ENCODE assay signal across 8 mouse cellular contexts in genomic region chr6:101307964-101308531, GRCm38 (mm10).
DNase-seq lines count a peak whose midpoint lies in the region; ATAC-seq and TF ChIP-seq lines count a peak whose summit lies in the region.

No protein-coding gene starts in this region.

- WGBS in embryonic facial prominence, embryonic 15.5 days = 56% methylated on average over 11 of the region's 11 CpGs
- 18% methylated on average over 11 of the region's 11 CpGs for WGBS in hindbrain, embryonic 11.5 days
- 72% methylated on average over 11 of the region's 11 CpGs for WGBS in liver, postnatal 0 days (ENCODE audit: insufficient replicate concordance)

- H3K4me1 ChIP-seq in embryonic facial prominence, embryonic 15.5 days = peaks cover 60% of the 10 kb centered on the region
- H3K4me1 ChIP-seq in hindbrain, embryonic 11.5 days (replicated peaks; ENCODE audit: control insufficient read depth, insufficient read depth, low read length) = 0 out of 2 replicates have a peak, but pooled peaks cover 3% of the 10 kb centered on the region
- H3K4me1 ChIP-seq in liver, postnatal 0 days (ENCODE audit: insufficient read depth) = no peaks in the 10 kb centered on the region

- no peak overlapping the region for H3K9ac ChIP-seq in embryonic facial prominence, embryonic 15.5 days
- no peak overlapping the region for H3K9ac ChIP-seq in hindbrain, embryonic 11.5 days (ENCODE audit: low read depth, low read length)
- no peak overlapping the region for H3K9ac ChIP-seq in liver, postnatal 0 days (replicated peaks)

- ATAC-seq in embryonic facial prominence, embryonic 15.5 days (ENCODE audit: insufficient number of reproducible peaks, low FRiP score, low TSS enrichment, low read depth) = no peak
- peak; percentile 88 for ATAC-seq in hindbrain, embryonic 11.5 days (ENCODE audit: low FRiP score)
- no peak for ATAC-seq in liver, postnatal 0 days

- intact Hi-C loops in left cerebral cortex, postnatal 25 days (cut with DNase I) = no loop called here

- no peak for TF ChIP-seq CTCF in liver, postnatal 0 days (IDR thresholded peaks at IDR 0.05; ENCODE audit: low read depth)

- H3K27ac ChIP-seq in embryonic facial prominence, embryonic 15.5 days (replicated peaks) = peak overlapping the region; percentile 63
- H3K27ac ChIP-seq in hindbrain, embryonic 11.5 days (ENCODE audit: low read depth, low read length) = no peak overlapping the region
- H3K27ac ChIP-seq in liver, postnatal 0 days (ENCODE audit: low read depth) = no peak overlapping the region

- H3K36me3 ChIP-seq in embryonic facial prominence, embryonic 15.5 days = 0 out of 2 replicates have a peak, but pooled peaks cover 4% of the 10 kb centered on the region
- no peaks in the 10 kb centered on the region for H3K36me3 ChIP-seq in hindbrain, embryonic 11.5 days (ENCODE audit: control insufficient read depth, insufficient read depth, low read length)
- H3K36me3 ChIP-seq in liver, postnatal 0 days (replicated peaks; ENCODE audit: insufficient read depth, low read length) = no peaks in the 10 kb centered on the region

- H3K9me3 ChIP-seq in embryonic facial prominence, embryonic 15.5 days (replicated peaks) = no peaks in the 10 kb centered on the region
- H3K9me3 ChIP-seq in hindbrain, embryonic 11.5 days (ENCODE audit: control insufficient read depth, low read length) = no peaks in the 10 kb centered on the region
- H3K9me3 ChIP-seq in liver, postnatal 0 days (ENCODE audit: low read length) = no peaks in the 10 kb centered on the region

- no peak overlapping the region for H3K4me2 ChIP-seq in embryonic facial prominence, embryonic 15.5 days (replicated peaks)
- H3K4me2 ChIP-seq in hindbrain, embryonic 11.5 days (replicated peaks; ENCODE audit: low read depth, low read length) = no peak overlapping the region
- no peak overlapping the region for H3K4me2 ChIP-seq in liver, postnatal 0 days (ENCODE audit: low read depth, low read length)

- no peaks in the 10 kb centered on the region for H3K27me3 ChIP-seq in embryonic facial prominence, embryonic 15.5 days
- peaks cover 2% of the 10 kb centered on the region; the same call in 1 of the 2 replicates for H3K27me3 ChIP-seq in hindbrain, embryonic 11.5 days (ENCODE audit: control insufficient read depth, insufficient read depth, low read length)
- no peaks in the 10 kb centered on the region for H3K27me3 ChIP-seq in liver, postnatal 0 days (ENCODE audit: insufficient read depth, low read length)

- DNase-seq in cerebellum, postnatal 14 days = peak; percentile 15 to 29
- DNase-seq in hindbrain, embryonic 11.5 days (ENCODE audit: low spot score) = peak; percentile 55
- peak; percentile 59 to 84 for DNase-seq in left cerebral cortex, postnatal 25 days (ENCODE audit: low spot score in 2 of 2)
- peak; percentile 35 for DNase-seq in right cerebral cortex, postnatal 14 days
- no peak for DNase-seq in urinary bladder, postnatal 10 days (ENCODE audit: low spot score)
- DNase-seq in spleen, adult 12 weeks (ENCODE audit: low spot score) = no peak
- no peak for DNase-seq in liver, postnatal 0 days

- no peak overlapping the region for H3K4me3 ChIP-seq in embryonic facial prominence, embryonic 15.5 days (replicated peaks)
- H3K4me3 ChIP-seq in hindbrain, embryonic 11.5 days (ENCODE audit: low read depth, low read length) = no peak overlapping the region
- H3K4me3 ChIP-seq in liver, postnatal 0 days (ENCODE audit: low read depth, low read length) = no peak overlapping the region

- TF ChIP-seq EP300 in liver, postnatal 0 days (IDR thresholded peaks at IDR 0.05; ENCODE audit: low read depth) = no peak

Comparison
In these comparisons a context has a peak if more than half of its experiments do, and no peak if none do; other contexts are left out.
1. DNase-seq: peak in cerebellum, postnatal 14 days (2 of 2), hindbrain, embryonic 11.5 days (single experiment), left cerebral cortex, postnatal 25 days (2 of 2) and right cerebral cortex, postnatal 14 days (single experiment); none in urinary bladder, postnatal 10 days (single experiment), spleen, adult 12 weeks (single experiment) and liver, postnatal 0 days (single experiment).